Mouse (Mus musculus) cerebellum, adult (tissue): ENCODE results near the gene Ddx19b.
A peak's percentile ranks its signal among the peaks of the same experiment; 100 is the strongest.
"Not testable (repeated sequence)": the region's sequence is repeated elsewhere in the genome, so short reads cannot be mapped to it uniquely, and the experiment has no call there.

Experiments
- ATAC-seq: cut with Nextera tagmentation; 2 replicates; pipeline ENCODE4 v1.9.2; 2017; ENCODE audit warnings: mild to moderate bottlenecking, moderate library complexity, mixed read lengths; ENCODE audit not compliant: insufficient number of reproducible peaks, low FRiP score, low TSS enrichment

Ddx19b gene

GRCm38 (mm10) chr8:111036591-111036990, 5.0 kb upstream of the Ddx19b start:
- no peak for ATAC-seq

- no peak for ATAC-seq
Observed at GRCm38 (mm10) chr8:111034276-111034675, 2.7 kb upstream of the Ddx19b start.

- ATAC-seq: peak; percentile 100
Observed at GRCm38 (mm10) chr8:111033482-111034215, 2.1 kb upstream of the Ddx19b start.

GRCm38 (mm10) chr8:111032916-111033315, 1.4 kb upstream of the Ddx19b start, which contains the start of gene Aars:
Gene Aars, plus strand, starts transcription at chr8:111033144.
- ATAC-seq: no peak

- no peak for ATAC-seq
Observed at GRCm38 (mm10) chr8:111030045-111030444, 1.5 kb downstream of the Ddx19b start.

- no peak for ATAC-seq
Observed at GRCm38 (mm10) chr8:111029589-111029988, 2.0 kb downstream of the Ddx19b start.

GRCm38 (mm10) chr8:111027391-111027937, 4.1 kb downstream of the Ddx19b start:
- ATAC-seq: peak; percentile 94

- not testable (repeated sequence) for ATAC-seq
Observed at GRCm38 (mm10) chr8:111026609-111027008, 4.9 kb downstream of the Ddx19b start.

GRCm38 (mm10) chr8:111010230-111010991, 21.1 kb downstream of the Ddx19b start:
- ATAC-seq: not testable (repeated sequence)

- peak; percentile 93 for ATAC-seq
Observed at GRCm38 (mm10) chr8:110997547-110998531, 33.7 kb downstream of the Ddx19b start, which contains the start of gene Ddx19a. Gene Ddx19a, minus strand, starts transcription at chr8:110997800.

- no peak for ATAC-seq
Observed at GRCm38 (mm10) chr8:110996641-110997430, 34.7 kb downstream of the Ddx19b start.

GRCm38 (mm10) chr8:110990017-110990416, 41.5 kb downstream of the Ddx19b start:
- ATAC-seq: no peak

GRCm38 (mm10) chr8:110987805-110988744, 43.5 kb downstream of the Ddx19b start:
- no peak for ATAC-seq

- no peak for ATAC-seq
Observed at GRCm38 (mm10) chr8:110981304-110981703, 50.2 kb downstream of the Ddx19b start.

- ATAC-seq: not testable (repeated sequence)
Observed at GRCm38 (mm10) chr8:110977987-110978386, 53.6 kb downstream of the Ddx19b start.

- ATAC-seq: peak; percentile 33; the same call in 1 of the 2 replicates
Observed at GRCm38 (mm10) chr8:110976532-110976931, 55.0 kb downstream of the Ddx19b start.

GRCm38 (mm10) chr8:110969910-110970770, 61.4 kb downstream of the Ddx19b start:
- peak; percentile 58 for ATAC-seq
